Mouse (Mus musculus) small intestine, adult 2 months (tissue): ENCODE data around the gene Vmn2r72.

Experiments used
- CTCF ChIP-seq: fragments of 200-500 bp; IDR thresholded peaks from 2 replicates; pipeline ENCODE4 v1.5.1; 2012; ENCODE audit warnings: low read depth, mild to moderate bottlenecking, control low read depth, inconsistent platforms, low read length, moderate library complexity, mixed read lengths; ENCODE audit not compliant: insufficient replicate concordance, insufficient read length; ENCODE audit errors: extremely low read depth
- POLR2A ChIP-seq: fragments of 200-500 bp; IDR thresholded peaks from 2 replicates; pipeline ENCODE4 v1.6.1; 2012; ENCODE audit warnings: low read depth, mild to moderate bottlenecking, control low read depth, inconsistent platforms, low read length, moderate library complexity

DNA sequence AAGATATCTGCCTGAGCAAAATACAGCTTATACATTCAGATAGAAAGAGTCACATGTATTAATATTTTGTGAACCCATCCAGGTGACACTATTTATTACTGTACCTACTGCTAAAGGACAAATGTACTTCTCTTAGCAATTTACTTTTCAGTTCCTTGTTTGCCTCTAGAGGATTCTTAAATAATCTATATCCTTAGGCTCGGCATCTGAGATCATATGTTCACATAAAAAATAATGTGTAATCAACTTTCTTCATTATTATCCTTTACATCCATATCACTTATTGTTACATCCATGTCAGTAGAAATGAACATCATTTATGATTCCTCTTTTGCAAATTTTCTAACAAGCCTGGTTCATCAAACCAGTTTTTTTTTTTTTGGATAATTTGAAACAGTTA is at the start of gene Vmn2r72:
- no peak for TF ChIP-seq POLR2A
- no peak for TF ChIP-seq CTCF
